Mouse (Mus musculus) ES-CJ7 (cell line): Measurements from ENCODE around the gene Klhdc9.
"Not testable (repeated sequence)": the region's sequence is repeated elsewhere in the genome, so short reads cannot be mapped to it uniquely, and the experiment has no call there.

ENCODE experiments used
- DNase-seq: peaks from one replicate; pipeline ENCODE4 v3.0.0; 2011; ENCODE audit warnings: low read depth, low spot score

Klhdc9 gene

DNA sequence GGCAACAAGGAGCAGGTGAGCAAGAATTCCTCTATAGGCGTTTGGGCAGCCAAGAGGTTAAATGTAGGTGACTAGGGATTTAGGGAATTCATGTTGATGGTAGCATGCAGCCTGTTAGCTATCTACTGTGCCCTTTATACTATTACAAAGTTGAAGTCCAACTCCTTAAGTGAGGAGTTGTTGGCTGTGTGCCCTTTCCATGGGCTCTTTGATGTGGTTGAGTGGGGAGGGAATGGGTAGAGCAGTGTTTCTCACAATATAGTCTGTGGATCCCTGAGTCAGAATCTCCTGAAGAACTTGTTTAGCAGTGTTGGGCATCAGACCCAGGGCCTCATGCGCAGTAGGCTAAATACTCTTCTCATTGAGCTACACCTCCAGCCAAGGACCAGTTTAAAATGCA, 3.8 kb downstream of the Klhdc9 start:
- DNase-seq: no peak

- DNase-seq: peak; percentile 65
Observed at GRCm38 (mm10) chr1:171355812-171356340, 4.7 kb downstream of the Klhdc9 start.

GRCm38 (mm10) chr1:171349210-171349609, 11.4 kb downstream of the Klhdc9 start:
- DNase-seq: no peak

- DNase-seq: no peak
Observed at GRCm38 (mm10) chr1:171348665-171349064, 11.9 kb downstream of the Klhdc9 start.

- DNase-seq: no peak
Observed at GRCm38 (mm10) chr1:171346095-171346450, 14.5 kb downstream of the Klhdc9 start.

DNA sequence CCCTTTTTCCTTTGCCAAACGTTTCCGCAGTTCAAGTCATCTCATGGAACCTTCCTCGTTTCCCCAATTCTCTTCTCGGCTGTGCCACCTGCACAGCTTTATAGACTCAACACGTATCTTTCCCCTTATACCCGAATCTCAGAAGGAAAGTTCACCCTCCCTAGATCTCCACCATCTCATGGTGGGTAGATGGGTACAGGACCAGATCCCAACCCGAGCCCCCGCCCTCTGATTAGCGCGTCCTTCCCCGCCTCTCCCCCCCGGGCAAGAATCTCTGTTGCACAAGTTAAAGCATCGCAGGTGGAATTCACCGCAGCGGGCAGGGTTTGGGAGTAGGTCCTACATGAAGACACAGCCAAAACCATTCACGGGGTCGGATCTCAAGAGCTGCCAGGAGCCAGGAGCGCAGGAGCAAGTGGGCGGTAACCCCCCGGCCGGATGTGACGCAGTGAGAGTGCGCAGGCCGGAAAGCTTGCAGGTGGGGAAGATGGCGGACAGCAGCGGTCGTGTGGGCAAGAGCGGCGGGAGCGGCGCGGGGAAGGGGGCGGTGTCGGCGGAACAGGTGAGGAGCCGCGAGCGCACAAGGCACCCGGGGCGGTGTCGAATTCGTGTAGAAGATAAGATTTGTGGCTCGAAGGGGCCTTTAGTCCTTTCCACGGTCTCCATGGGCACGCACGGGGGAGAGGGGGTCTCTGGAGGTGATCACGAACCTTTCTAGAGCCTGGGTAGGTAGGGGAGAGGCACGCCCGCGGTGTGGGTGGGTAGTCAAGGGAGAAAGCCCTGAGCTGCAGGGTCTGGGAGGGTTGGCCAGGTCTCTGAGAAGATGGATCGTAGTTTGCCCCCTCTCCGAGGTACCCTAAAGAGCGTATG, 15.1 kb downstream of the Klhdc9 start, which contains the start of the genes Nit1 and Pfdn2:
TSS of gene Nit1 (minus strand) at position 422 of the 870 bp plus-strand sequence.
TSS of gene Pfdn2 (plus strand) at position 446 of the 870 bp plus-strand sequence.
- peak; percentile 96 for DNase-seq

DNA sequence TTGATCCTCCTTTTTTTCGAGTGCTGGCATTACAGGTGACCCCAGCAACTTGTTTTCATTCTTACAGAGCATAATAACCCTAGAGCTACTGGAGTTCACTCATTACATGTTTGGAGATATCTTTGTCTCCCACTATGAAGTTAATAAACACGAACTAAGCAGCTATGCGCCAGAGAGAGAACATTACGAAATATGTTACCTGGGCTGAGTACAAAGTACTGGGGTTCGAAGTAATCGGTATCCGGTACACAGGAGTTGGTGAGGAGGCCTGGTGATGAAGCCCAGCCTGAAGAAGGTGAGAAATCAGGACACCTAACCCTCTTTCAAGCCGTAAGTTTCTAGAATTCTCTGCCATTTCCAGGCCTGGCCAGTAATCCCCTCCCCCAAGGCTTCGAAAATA, 15.9 kb downstream of the Klhdc9 start:
- DNase-seq: no peak

- DNase-seq: peak; percentile 68
Observed at GRCm38 (mm10) chr1:171343922-171344677, 16.5 kb downstream of the Klhdc9 start.

GRCm38 (mm10) chr1:171342262-171343207, 18.1 kb downstream of the Klhdc9 start:
- no peak for DNase-seq

DNA sequence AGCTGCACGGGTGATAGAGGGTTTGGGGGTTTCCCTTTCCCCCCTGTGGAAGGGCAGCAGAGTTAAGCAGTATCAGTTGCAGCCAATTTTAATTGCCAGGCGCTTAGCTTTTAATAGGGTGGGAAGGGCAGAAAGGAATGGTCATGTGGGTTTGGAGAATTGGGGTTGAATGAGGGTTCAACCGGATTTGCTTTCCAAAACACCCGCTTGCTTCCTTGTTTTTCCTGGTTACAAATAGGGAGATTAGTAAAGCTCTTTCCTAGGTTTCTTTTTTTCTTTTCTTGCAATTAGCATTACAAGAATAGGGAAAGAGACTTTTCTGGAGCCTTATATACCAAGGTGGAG, 30.4 kb downstream of the Klhdc9 start:
- peak; percentile 64 for DNase-seq

DNA sequence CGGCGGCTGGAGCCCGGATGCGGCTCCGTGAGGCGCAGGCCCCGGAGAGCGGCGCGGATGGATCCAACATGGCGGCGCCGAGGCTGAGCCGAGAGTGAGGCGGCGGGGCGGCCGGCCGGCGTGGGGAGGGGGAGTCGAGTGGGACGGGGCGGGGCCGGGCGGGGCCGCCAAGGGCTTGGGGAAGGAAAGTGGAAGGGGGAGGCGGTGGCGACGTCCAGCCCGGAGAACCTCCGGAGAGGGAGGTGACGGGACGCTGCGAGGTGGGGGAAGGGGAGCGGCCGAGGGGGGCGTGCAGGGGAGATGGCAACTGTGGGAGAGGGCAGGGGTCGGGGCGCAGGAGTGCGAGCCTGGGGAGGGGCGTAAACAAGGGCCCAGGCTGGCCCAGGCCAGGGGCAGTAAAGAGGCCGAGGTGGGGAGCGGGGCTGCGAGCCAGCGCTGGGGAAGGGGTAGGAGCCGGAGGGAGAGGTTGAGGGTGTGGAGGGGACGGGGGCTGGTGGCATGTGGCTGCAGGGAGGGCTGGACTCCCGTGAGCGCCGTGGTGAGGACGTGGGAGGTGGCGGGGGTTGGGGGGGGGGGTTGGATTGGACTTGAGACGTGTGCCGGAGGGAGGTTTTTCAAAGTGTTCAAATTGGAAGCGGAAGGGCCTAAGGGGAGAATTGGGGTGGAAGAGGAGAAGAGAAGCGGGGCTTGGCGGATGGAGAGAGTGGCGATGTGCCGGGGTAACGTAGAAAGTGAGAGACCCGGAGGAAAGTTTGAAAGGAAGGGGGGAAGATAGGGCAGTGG, 31.0 kb downstream of the Klhdc9 start:
- DNase-seq: peak; percentile 89

- peak; percentile 96 for DNase-seq
Observed at GRCm38 (mm10) chr1:171328839-171329432, 31.7 kb downstream of the Klhdc9 start, which contains the start of gene Dedd. Dedd (plus strand) TSS chr1:171329145.

- DNase-seq: no peak
Observed at GRCm38 (mm10) chr1:171328244-171328643, 32.4 kb downstream of the Klhdc9 start.

GRCm38 (mm10) chr1:171326588-171326987, 34.0 kb downstream of the Klhdc9 start:
- DNase-seq: not testable (repeated sequence)

DNA sequence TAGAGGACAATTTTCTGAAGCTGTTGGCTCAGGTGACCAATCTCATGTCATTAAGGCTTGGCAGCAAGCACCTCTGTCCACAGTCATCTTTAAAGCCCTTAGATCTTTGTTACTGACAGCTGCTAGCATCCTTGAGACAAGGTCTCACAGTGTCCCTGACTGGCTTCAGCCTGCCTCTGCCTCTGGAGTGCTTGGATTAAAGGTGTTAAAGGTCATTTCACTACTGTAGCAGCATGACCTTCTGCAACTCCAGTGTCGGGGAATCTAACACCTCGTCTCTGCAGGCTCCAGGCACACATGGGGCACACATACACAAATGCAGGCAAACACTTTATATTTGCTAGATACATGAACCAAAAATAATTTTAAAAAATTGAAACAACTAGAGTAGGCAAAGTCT, 35.0 kb downstream of the Klhdc9 start:
- peak; percentile 59 for DNase-seq

GRCm38 (mm10) chr1:171322012-171322411, 38.6 kb downstream of the Klhdc9 start:
- DNase-seq: peak; percentile 74

GRCm38 (mm10) chr1:171321415-171321814, 39.2 kb downstream of the Klhdc9 start:
- DNase-seq: peak; percentile 46

GRCm38 (mm10) chr1:171320151-171320550, 40.4 kb downstream of the Klhdc9 start:
- DNase-seq: no peak

DNA sequence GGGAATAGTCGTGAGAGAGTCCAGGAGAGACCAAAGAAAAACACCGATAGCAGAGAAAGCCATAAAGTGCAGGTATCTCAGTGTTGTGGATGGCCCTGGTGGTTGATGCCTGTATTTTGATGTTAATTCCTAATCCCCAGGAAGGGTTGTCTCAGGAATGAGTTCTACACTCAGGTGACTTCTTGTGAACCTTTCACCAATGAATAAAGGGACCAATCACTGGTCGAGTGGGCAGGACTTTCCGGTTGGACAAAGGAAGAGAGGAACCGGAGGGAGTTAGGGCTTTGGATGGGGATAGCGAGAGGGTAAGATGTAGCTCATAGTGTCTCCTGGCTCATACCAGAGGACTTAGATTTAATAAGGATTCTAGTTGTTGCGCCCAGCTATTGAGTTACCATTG, 40.9 kb downstream of the Klhdc9 start:
- peak; percentile 96 for DNase-seq

- DNase-seq: no peak
Observed at GRCm38 (mm10) chr1:171309321-171309720, 51.3 kb downstream of the Klhdc9 start.
